Mouse (Mus musculus): ENCODE data around the gene Siah3.

Gene Siah3

GRCm38 (mm10) chr14:75525376-75526145 is 69.8 kb downstream of the Siah3 start:
- DNase-seq, result peak; percentile 8

DNA sequence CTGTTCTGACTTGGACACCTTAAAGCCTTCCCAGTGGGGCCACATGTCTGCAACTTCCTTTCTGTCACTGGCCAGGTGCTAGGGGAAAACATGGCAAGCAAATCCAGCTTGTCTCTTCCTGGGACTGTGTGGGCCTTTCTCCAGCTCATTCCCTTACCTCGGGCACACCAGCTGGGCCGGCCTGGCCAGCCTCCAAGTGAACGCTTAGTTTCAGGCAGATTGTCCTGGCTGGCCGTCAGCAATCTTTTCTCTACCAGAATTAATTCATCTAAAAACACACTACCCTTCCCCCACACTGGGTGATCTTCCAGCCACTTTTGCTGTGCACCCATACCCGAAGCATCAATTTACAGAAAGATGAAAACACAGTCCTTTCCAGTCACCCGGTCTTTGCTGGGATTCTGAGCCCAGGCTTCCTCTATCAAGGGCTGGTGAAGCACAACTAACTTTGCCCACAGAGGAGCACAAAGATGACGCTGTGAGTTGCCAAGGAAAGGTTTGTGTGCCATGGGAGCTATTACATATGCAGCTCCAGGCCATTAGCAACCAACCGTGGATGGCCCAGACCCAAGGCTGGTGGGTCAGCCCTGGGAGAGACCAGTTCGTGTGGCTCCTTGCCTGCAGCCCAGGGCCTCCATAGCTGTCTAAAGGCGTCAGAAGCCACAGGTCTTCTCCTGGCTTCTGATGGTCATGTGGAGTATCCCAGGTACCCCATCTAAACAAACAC is 71.8 kb downstream of the Siah3 start:
- peak; percentile 94 for DNase-seq

- DNase-seq, result no peak
Measured at GRCm38 (mm10) chr14:75530815-75531353, 75.1 kb downstream of the Siah3 start.

GRCm38 (mm10) chr14:75539205-75539604 is 83.4 kb downstream of the Siah3 start:
- no peak for DNase-seq

DNA sequence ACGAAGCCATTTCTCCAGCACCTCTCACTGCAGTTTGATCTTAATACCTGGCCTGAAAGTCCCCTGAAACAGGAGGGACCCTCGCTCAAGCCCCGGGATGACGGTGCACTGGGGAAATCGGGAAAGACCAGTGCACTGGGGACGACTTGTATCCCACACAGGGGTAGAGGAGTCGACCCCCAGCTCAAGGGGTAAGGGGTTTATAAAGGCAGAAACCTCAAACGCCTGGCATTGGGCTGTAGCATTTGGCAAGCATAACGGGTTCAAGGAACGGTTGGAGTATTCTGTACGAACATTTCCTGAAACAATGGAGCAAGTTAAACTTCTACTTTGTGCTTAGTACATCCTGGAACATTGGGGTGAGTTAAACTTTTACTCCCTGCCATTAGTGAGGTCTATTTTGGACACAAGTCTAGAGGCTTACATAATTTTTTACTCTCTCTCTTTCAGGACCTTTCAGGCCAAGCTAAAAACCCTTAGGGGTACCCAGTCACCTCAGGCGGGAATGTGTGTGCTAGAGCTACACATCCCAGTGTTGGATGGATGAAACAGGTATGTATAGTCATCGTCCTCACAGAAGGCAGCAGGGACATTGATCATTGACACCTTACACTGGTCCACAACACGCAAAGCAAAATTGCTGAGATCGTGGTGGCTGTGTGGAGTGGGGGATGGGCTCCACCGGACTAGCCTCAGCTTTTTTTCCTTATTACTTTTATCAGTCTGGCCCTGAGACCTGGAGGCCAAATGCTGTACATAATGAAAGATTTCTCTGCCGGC is 84.6 kb downstream of the Siah3 start:
- DNase-seq, result no peak

GRCm38 (mm10) chr14:75540996-75541350 is 85.2 kb downstream of the Siah3 start:
- DNase-seq, result no peak

GRCm38 (mm10) chr14:75541731-75542130 is 85.9 kb downstream of the Siah3 start:
- DNase-seq, result no peak

DNA sequence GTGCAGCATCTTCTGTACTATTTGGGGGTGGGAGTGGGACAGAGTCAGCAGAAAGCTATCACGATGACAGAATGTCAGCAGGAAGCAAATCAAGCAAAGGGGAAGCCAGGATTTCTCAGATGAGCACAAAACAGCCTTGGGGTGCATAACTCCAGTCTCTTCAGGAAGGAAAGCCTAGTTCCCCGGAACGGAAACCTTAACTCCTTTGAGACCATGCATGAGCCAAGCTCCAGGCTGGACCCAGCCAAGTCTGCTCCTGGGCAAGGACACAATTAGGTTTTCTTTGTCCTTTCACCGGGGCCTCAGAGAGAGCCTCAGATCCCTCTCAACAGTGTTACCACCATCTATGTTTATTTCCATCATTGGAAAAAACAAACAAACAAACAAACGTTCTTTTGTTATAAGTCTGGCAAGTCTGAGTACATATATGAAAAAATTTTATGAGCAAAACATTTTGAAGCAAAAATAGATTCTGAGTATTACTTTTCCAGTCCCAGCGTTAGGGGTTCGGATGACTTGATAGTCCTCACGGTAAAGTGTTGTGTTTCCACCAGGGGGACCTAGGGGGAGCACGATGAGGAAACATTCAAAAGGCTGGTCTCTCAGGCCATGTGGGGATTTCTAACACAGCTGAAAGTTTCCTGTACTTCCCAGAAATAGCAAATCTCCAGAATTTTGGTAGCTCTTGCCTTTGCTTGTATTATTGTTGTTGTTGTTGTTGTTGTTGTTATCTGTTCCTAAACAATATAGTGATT is 106.0 kb downstream of the Siah3 start:
- no peak for DNase-seq

DNA sequence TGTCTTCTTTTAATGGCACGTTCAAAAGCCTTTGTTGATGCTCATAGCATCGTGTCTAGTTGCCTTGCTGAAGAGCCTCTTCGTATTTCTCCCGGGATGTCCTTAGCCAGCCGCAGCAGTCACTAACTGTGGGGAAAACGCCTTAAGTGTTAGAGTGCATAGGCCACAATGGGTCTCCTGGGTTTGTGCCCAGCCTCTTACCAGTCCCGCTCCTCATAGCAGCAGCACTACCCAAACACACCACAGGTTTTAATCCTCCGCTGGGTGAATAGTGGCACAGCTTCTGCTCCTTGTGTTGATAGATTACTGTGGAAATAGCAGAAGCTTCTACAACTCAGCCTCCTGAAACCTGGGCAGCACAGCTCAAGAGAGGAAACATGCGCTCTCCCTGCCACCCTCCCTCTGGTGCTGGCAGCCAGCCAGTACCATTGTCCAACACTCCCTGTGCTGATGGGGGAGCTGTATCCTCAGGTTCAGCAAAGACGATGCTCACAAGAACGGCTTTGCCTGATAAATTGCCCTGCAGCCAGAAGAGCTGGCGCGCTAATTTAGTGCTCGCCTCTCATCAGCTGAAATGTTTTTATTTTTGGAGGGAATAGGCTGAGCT is 109.9 kb downstream of the Siah3 start:
- DNase-seq, result peak; percentile 94

DNA sequence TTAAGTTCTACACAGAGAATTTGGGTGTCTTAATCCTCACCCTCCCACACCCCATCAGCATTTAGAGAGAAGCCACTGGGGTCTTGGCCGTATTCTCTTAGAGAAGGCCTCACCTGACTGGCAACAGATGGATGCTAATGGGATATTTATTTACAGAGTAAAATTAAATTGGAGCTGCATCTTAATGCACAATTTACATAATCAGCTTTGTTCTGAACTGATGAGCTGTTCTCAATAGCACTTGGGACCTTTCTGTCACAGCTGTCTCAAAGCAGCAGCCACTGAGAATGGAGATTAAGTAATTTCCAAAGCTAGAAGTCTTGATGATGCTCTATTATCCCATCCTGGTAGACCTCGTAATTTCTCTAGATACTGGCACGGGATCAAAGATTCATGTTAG is 110.5 kb downstream of the Siah3 start:
- peak; percentile 32 for DNase-seq

DNA sequence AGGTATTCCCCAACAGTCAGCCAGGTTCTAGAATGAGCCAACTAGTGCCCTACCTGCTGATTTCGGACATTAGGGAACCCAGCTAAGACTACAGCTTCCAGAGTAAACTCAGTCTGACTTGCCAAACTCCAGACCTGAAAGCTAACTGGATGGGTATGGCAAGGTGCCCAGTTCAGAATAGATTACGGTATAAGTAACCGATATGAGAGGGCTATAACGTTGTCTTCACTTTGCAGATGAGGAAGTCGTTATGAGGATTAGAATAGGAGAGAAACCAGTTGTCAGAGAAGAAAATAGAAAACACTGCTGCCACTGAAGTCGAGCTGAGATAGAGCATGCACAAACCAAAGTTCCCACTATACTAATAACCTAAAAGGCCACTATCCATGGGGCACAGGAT is 123.2 kb downstream of the Siah3 start:
- DNase-seq, result no peak

Measured in cerebellum, adult 9-10 months (tissue).